Mouse (Mus musculus) embryonic fibroblast, embryonic 13.5 days (primary cell): ENCODE results near the gene Scd3.

Source experiments
- CTCF ChIP-seq: IDR thresholded peaks from 2 replicates; pipeline ENCODE4 v1.5.1; 2011; ENCODE audit warnings: mild to moderate bottlenecking, control low read depth, low read length, moderate library complexity, borderline replicate concordance; ENCODE audit not compliant: insufficient read depth
- POLR2A ChIP-seq: IDR thresholded peaks from 2 replicates; pipeline ENCODE4 v1.6.1; 2011; ENCODE audit warnings: low read depth, mild to moderate bottlenecking, control low read depth, low read length, moderate library complexity

- TF ChIP-seq CTCF (no peak), POLR2A (no peak)
Observed at GRCm38 (mm10) chr19:44267499-44268002, 64.5 kb downstream of the Scd3 start.
